Mouse (Mus musculus) C2C12 (cell line): ENCODE results near the gene Kcnmb2.

Experiments used
- CEBPB ChIP-seq: IDR thresholded peaks from one replicate; pipeline ENCODE4 v1.6.1; 2011; ENCODE audit warnings: low read depth, mild to moderate bottlenecking, control low read depth, moderate library complexity
- CTCF ChIP-seq: IDR thresholded peaks from one replicate; pipeline ENCODE4 v1.5.1; 2011; ENCODE audit not compliant: control insufficient read depth, insufficient read depth, insufficient read length
- FOSL1 ChIP-seq: IDR thresholded peaks from one replicate; pipeline ENCODE4 v1.8.0; 2011; ENCODE audit warnings: mild to moderate bottlenecking, low read length; ENCODE audit not compliant: poor library complexity, insufficient read depth, severe bottlenecking
- MAX ChIP-seq: IDR thresholded peaks from one replicate; pipeline ENCODE4 v1.6.1; 2011; ENCODE audit warnings: mild to moderate bottlenecking, control low read depth
- MYOD1 ChIP-seq: IDR thresholded peaks from one replicate; pipeline ENCODE4 v1.6.1; 2011; ENCODE audit warnings: low read depth; ENCODE audit not compliant: control insufficient read depth, insufficient read length
- MYOG ChIP-seq: IDR thresholded peaks from one replicate; pipeline ENCODE4 v1.6.1; 2011; ENCODE audit not compliant: control insufficient read depth, insufficient read length; ENCODE audit errors: extremely low read depth
- USF1 ChIP-seq: IDR thresholded peaks from one replicate; pipeline ENCODE4 v1.6.1; 2011; ENCODE audit warnings: low read depth, mild to moderate bottlenecking, control low read depth, moderate library complexity

DNA sequence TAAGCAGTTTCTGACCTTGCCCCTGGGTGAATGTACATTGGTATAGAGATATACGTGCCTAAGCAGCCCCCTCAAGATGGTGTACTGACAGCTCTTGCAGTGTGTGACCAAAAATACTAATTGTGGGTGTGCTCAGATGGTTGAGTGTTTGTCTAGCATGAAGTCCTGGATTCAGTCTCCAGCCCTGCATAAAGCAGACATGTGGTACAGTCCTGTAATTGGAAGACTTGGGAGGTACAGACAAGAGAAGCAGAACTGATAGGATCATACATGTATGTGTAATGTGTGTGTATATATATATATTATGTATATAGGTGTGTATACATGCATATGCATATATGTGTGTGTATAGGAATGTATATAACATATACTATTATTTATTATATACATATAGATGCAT lies 32.4 kb downstream of the Kcnmb2 start:
- no peak for TF ChIP-seq CTCF
- no peak for TF ChIP-seq MYOG
- TF ChIP-seq MYOD1, result no peak
- no peak for TF ChIP-seq USF1
- no peak for TF ChIP-seq FOSL1
- TF ChIP-seq CEBPB, result no peak
- TF ChIP-seq MAX, result no peak
